Mouse (Mus musculus) MEL (cell line): Measurements from ENCODE around the gene Kcnn3. TPM values are rescaled to one million over a fixed set of nuclear protein-coding genes. Genes with fewer than 3 reads are reported as not detected.
A peak's percentile ranks its signal among the peaks of the same experiment; 100 is the strongest.

ENCODE experiments used
- DNase-seq: peaks from one replicate; pipeline ENCODE4 v3.0.0; 2011; ENCODE audit warnings: low read depth, low spot score
- H3K27ac ChIP-seq: 2 replicates; pipeline ENCODE4 v1.5.1; 2012; ENCODE audit warnings: low read depth, mild to moderate bottlenecking, control low read depth, low read length, moderate library complexity; ENCODE audit not compliant: control insufficient read depth
- H3K27me3 ChIP-seq, 2 experiments: fragments of 150-350 bp in 1 of 2; sonication (generic) in 1 of 2; 2 replicates each; pipeline ENCODE4 v1.6.1; 2012; ENCODE audit warnings: low read length in 2 of 2, mild to moderate bottlenecking in 2 of 2, improper control_type of control experiment in 1 of 2, moderate library complexity in 1 of 2; ENCODE audit not compliant: insufficient read depth in 2 of 2, control insufficient read depth in 1 of 2
- H3K36me3 ChIP-seq, 2 experiments: 2 replicates each; pipeline ENCODE4 v1.6.1; 2012 to 2014; ENCODE audit warnings: low read length in 2 of 2, improper control_type of control experiment in 1 of 2, inconsistent platforms in 1 of 2, mild to moderate bottlenecking in 1 of 2; ENCODE audit not compliant: insufficient read depth in 2 of 2, control insufficient read depth in 1 of 2
- H3K4me1 ChIP-seq, 2 experiments: fragments of 150-350 bp in 1 of 2; sonication (generic) in 1 of 2; 2 replicates each; pipeline ENCODE4 v1.6.1; 2012; ENCODE audit warnings: low read length in 2 of 2, improper control_type of control experiment in 1 of 2, mild to moderate bottlenecking in 1 of 2; ENCODE audit not compliant: insufficient read depth in 2 of 2, control insufficient read depth in 1 of 2
- H3K4me3 ChIP-seq, 2 experiments: fragments of 150-350 bp in 1 of 2; sonication (generic) in 1 of 2; 2 replicates each; pipeline ENCODE4 v1.5.1; 2012; ENCODE audit warnings: low read depth in 2 of 2, low read length in 2 of 2, mild to moderate bottlenecking in 2 of 2, moderate library complexity in 2 of 2, control low read depth in 1 of 2, improper control_type of control experiment in 1 of 2; ENCODE audit not compliant: control insufficient read depth in 1 of 2, insufficient read depth in 1 of 2
- H3K79me2 ChIP-seq: 2 replicates; pipeline ENCODE4 v1.6.1; 2012; ENCODE audit warnings: mild to moderate bottlenecking, low read length, moderate library complexity; ENCODE audit not compliant: control insufficient read depth, poor library complexity, insufficient read depth
- H3K9ac ChIP-seq: 2 replicates; pipeline ENCODE4 v1.6.1; 2012; ENCODE audit warnings: low read depth, mild to moderate bottlenecking, control low read depth, low read length, moderate library complexity; ENCODE audit not compliant: control insufficient read depth, poor library complexity, severe bottlenecking
- H3K9me3 ChIP-seq: fragments of 150-350 bp; sonication (generic); replicated peaks from 2 replicates; pipeline ENCODE4 v1.6.1; 2012; ENCODE audit warnings: mild to moderate bottlenecking, low read length, improper control_type of control experiment, moderate library complexity; ENCODE audit not compliant: insufficient read depth
- CHD1 ChIP-seq: IDR thresholded peaks from 2 replicates; pipeline ENCODE4 v1.6.1; 2012; ENCODE audit warnings: low read depth, mild to moderate bottlenecking, inconsistent platforms, low read length, improper control_type of control experiment
- CTCF ChIP-seq, 3 experiments: IDR thresholded peaks in 2 of 3; conservative IDR thresholded peaks in 1 of 3; 2 replicates each; pipeline ENCODE4 v1.5.1; 2011 to 2012; ENCODE audit warnings: low read length in 3 of 3, low read depth in 2 of 3, mild to moderate bottlenecking in 2 of 3, improper control_type of control experiment in 1 of 3, inconsistent platforms in 1 of 3, mixed read lengths in 1 of 3, moderate library complexity in 1 of 3; ENCODE audit not compliant: control insufficient read depth in 1 of 3, insufficient read depth in 1 of 3, poor library complexity in 1 of 3, severe bottlenecking in 1 of 3
- ELF1 ChIP-seq: IDR thresholded peaks from 2 replicates; pipeline ENCODE4 v1.6.1; 2014; ENCODE audit warnings: low read depth, mild to moderate bottlenecking, inconsistent platforms, low read length, improper control_type of control experiment, moderate library complexity
- EP300 ChIP-seq, 2 experiments: IDR thresholded peaks; 2 replicates each; pipeline ENCODE4 v1.6.1; 2011; ENCODE audit warnings: improper control_type of control experiment in 2 of 2, low read length in 2 of 2, low read depth in 1 of 2, mild to moderate bottlenecking in 1 of 2
- GABPA ChIP-seq: IDR thresholded peaks from 2 replicates; pipeline ENCODE4 v1.6.1; 2012; ENCODE audit warnings: low read depth, mild to moderate bottlenecking, inconsistent platforms, low read length, improper control_type of control experiment, moderate library complexity
- HCFC1 ChIP-seq: IDR thresholded peaks from 2 replicates; pipeline ENCODE4 v1.6.1; 2012; ENCODE audit warnings: low read depth, mild to moderate bottlenecking, inconsistent platforms, low read length, improper control_type of control experiment, moderate library complexity
- JUND ChIP-seq: IDR thresholded peaks from 2 replicates; pipeline ENCODE4 v1.6.1; 2011; ENCODE audit warnings: low read depth, mild to moderate bottlenecking, improper control_type of control experiment, low read length
- KAT2A ChIP-seq: conservative IDR thresholded peaks from 2 replicates; pipeline ENCODE4 v1.6.1; 2012; ENCODE audit warnings: low read depth, low read length, improper control_type of control experiment, inconsistent platforms
- MAZ ChIP-seq: IDR thresholded peaks from 2 replicates; pipeline ENCODE4 v1.6.1; 2012; ENCODE audit warnings: low read depth, mild to moderate bottlenecking, inconsistent platforms, low read length, improper control_type of control experiment
- MYB ChIP-seq: IDR thresholded peaks from 2 replicates; pipeline ENCODE4 v1.6.1; 2011; ENCODE audit warnings: mild to moderate bottlenecking, low read depth, low read length, improper control_type of control experiment
- NELFE ChIP-seq: IDR thresholded peaks from 2 replicates; pipeline ENCODE4 v1.6.1; 2011; ENCODE audit warnings: low read depth, low read length, improper control_type of control experiment
- NRF1 ChIP-seq: IDR thresholded peaks from 2 replicates; pipeline ENCODE4 v1.6.1; 2014; ENCODE audit warnings: low read depth, mild to moderate bottlenecking, inconsistent platforms, low read length, improper control_type of control experiment, moderate library complexity; ENCODE audit not compliant: poor library complexity, insufficient read depth, severe bottlenecking
- POLR2AphosphoS2 ChIP-seq: IDR thresholded peaks from 2 replicates; pipeline ENCODE4 v1.6.1; 2011; ENCODE audit warnings: low read length, improper control_type of control experiment
- RAD21 ChIP-seq: IDR thresholded peaks from 2 replicates; pipeline ENCODE4 v1.6.1; 2011; ENCODE audit warnings: mild to moderate bottlenecking, low read depth, low read length, improper control_type of control experiment
- SMC3 ChIP-seq: IDR thresholded peaks from 2 replicates; pipeline ENCODE4 v1.6.1; 2011; ENCODE audit warnings: low read depth, low read length, improper control_type of control experiment
- TAL1 ChIP-seq: IDR thresholded peaks from 2 replicates; pipeline ENCODE4 v1.6.1; 2012; ENCODE audit warnings: mild to moderate bottlenecking, inconsistent platforms, low read length, moderate library complexity, mixed read lengths
- TBP ChIP-seq: IDR thresholded peaks from 2 replicates; pipeline ENCODE4 v1.8.0; 2011; ENCODE audit warnings: low read depth, low read length, improper control_type of control experiment
- UBTF ChIP-seq: IDR thresholded peaks from 2 replicates; pipeline ENCODE4 v1.6.1; 2012; ENCODE audit warnings: low read depth, mild to moderate bottlenecking, inconsistent platforms, low read length, improper control_type of control experiment, moderate library complexity, borderline replicate concordance; ENCODE audit not compliant: insufficient read depth
- ZC3H11A ChIP-seq: IDR thresholded peaks from 2 replicates; pipeline ENCODE4 v1.6.1; 2012; ENCODE audit warnings: low read depth, mild to moderate bottlenecking, inconsistent platforms, low read length, improper control_type of control experiment
- ZMIZ1 ChIP-seq: IDR thresholded peaks from 2 replicates; pipeline ENCODE4 v1.6.1; 2012; ENCODE audit warnings: low read depth, mild to moderate bottlenecking, inconsistent platforms, low read length, improper control_type of control experiment, moderate library complexity
- ZNF384 ChIP-seq: IDR thresholded peaks from 2 replicates; pipeline ENCODE4 v1.6.1; 2012; ENCODE audit warnings: low read depth, mild to moderate bottlenecking, inconsistent platforms, low read length, improper control_type of control experiment
- polyA plus RNA-seq, 2 experiments: library from polyadenylated mRNA; stranded (reverse) in 1 of 2; unstranded in 1 of 2; fragments of >175 nt in 1 of 2; fragments of >200 nt in 1 of 2; gene quantifications; 2 replicates each; pipeline versions ENCODE4 v1.2.1 to v1.2.4; 2012; ENCODE audit warnings: low replicate concordance in 2 of 2, low read depth in 1 of 2; ENCODE audit not compliant: insufficient read length in 2 of 2, insufficient read depth in 1 of 2, missing spikeins in 1 of 2
- total RNA-seq: library from RNA; depleted of rRNA; stranded (reverse); fragments of 300-350 nt; gene quantifications from 2 replicates; pipeline ENCODE4 v1.2.3, GENCODE M21; 2012

The Kcnn3 gene
- total and polyA plus RNA-seq, 3 experiments = 0.04 TPM; not detected in 2

- Histone ChIP-seq H3K4me3 (peak overlapping the region in 1 of 2 experiments; percentile 15; a peak in 1 of 4 replicates), H3K9ac (peak overlapping the region; percentile 38), H3K36me3 (no peaks in the 10 kb centered on the region), H3K27me3 (peaks cover 22 to 23% of the 10 kb centered on the region in 2 experiments), H3K27ac (no peak overlapping the region), H3K79me2 (no peaks in the 10 kb centered on the region), H3K4me1 (no peaks in the 10 kb centered on the region), H3K9me3 (no peaks in the 10 kb centered on the region)
- no peak for TF ChIP-seq TBP
- TF ChIP-seq JUND = no peak
- TF ChIP-seq CTCF (IDR thresholded peaks at IDR 0.05 in 2 of 3, conservative IDR thresholded peaks at IDR 0.05 in 1 of 3; ENCODE audit: control insufficient read depth in 1 of 3, insufficient read depth in 1 of 3, low read depth in 2 of 3, low read length in 3 of 3, poor library complexity in 1 of 3, severe bottlenecking in 1 of 3) = peak; percentile 95 to 98 (median 96)
- no peak for TF ChIP-seq KAT2A
- TF ChIP-seq POLR2AphosphoS2 = no peak
- peak; percentile 95 for TF ChIP-seq SMC3
- peak; percentile 95 for TF ChIP-seq ZC3H11A
- no peak for TF ChIP-seq NRF1
- peak; percentile 38; the same call in 1 of the 2 replicates for TF ChIP-seq ZNF384
- no peak for TF ChIP-seq CHD1
- peak; percentile 94 for TF ChIP-seq RAD21
- no peak for TF ChIP-seq UBTF
- peak; percentile 86 for DNase-seq
Measured at GRCm38 (mm10) chr3:89484766-89485524, 35.0 kb upstream of the Kcnn3 start.

DNA sequence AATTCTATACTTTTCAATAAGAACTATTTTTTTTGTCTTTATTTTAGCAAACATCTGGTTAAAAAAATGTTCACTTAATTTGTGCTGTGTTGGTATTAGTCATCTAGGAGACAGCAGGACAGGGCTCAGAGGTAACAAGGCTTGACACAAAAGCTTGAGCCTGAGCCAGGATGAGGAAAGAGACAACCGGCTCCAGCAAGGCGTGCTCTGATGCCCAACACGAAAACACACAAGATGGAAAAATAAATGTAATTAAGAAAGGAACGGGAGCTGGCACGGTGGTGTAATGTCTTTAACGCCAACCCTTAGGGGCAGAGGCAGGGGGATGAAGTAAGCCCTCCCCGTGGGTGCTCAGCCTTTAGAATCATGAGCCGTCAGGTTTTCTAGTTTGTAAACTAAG lies 33.9 kb upstream of the Kcnn3 start:
- Histone ChIP-seq H3K9me3 (no peaks in the 10 kb centered on the region), H3K27me3 (peaks cover 22 to 23% of the 10 kb centered on the region in 2 experiments), H3K9ac (no peak overlapping the region), H3K4me1 (no peaks in the 10 kb centered on the region), H3K79me2 (no peaks in the 10 kb centered on the region), H3K4me3 (no peak overlapping the region), H3K36me3 (no peaks in the 10 kb centered on the region), H3K27ac (no peak overlapping the region)
- DNase-seq = no peak
- TF ChIP-seq RAD21 (no peak), TAL1 (no peak), GABPA (no peak), EP300 (IDR thresholded peaks at IDR 0.05; ENCODE audit: low read depth in 1 of 2, low read length in 2 of 2) (no peak), NELFE (no peak), ZMIZ1 (no peak), HCFC1 (no peak), MYB (no peak), ELF1 (no peak), POLR2AphosphoS2 (no peak), JUND (no peak), MAZ (no peak)
